Mouse (Mus musculus) kidney, postnatal 10 days (tissue): ENCODE measurements at regions not wholly inside any gene's neighbourhood (a gene's known extent, or its start where the extent isn't known, plus 50 kb on each side); places are given as distances from the start of the nearest gene placed in this dataset.

ENCODE experiments used
- DNase-seq: peaks from one replicate; pipeline ENCODE4 v3.0.0; 2021; ENCODE audit warnings: mixed read lengths

DNA sequence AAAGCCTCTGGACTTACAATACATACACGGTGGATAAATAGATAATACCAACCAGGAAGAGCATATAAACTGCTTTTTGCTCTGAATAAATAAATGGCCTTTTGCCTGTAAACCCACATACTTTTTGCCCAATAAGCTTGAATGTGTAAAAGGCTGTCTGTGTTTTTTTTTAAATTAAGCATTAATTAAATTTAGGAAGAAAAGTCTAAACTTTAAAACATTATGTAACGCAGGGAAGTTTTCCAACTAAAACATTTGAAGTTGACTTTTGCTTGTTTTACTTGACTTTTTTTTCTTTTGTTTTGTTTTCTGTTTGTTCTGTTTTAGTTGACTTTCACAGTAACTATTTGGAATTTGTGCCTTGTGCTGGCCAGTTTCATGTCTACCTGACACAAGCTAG, 60.7 kb upstream of the Gm47985 start:
- no peak for DNase-seq

DNA sequence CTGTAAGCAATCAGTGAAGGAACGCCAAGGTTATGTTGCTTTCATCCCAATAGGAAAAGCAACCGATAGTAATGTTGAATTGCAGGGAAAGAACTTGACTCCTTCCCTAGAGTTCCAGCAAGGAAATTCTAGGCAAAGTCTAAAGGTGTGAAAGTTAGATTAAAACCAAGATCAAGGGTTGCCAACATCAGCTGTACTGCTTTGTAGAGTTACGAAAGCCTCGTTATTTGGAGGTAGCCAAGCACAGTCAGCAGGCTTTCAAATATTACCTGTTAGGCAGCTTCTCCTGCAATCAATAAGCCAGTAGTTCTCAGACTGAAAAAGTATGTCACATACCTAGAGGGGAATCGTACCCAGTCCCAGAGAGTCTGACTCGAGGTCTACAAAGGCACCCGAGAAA, 58.4 kb upstream of the Gm47985 start:
- no peak for DNase-seq

DNA sequence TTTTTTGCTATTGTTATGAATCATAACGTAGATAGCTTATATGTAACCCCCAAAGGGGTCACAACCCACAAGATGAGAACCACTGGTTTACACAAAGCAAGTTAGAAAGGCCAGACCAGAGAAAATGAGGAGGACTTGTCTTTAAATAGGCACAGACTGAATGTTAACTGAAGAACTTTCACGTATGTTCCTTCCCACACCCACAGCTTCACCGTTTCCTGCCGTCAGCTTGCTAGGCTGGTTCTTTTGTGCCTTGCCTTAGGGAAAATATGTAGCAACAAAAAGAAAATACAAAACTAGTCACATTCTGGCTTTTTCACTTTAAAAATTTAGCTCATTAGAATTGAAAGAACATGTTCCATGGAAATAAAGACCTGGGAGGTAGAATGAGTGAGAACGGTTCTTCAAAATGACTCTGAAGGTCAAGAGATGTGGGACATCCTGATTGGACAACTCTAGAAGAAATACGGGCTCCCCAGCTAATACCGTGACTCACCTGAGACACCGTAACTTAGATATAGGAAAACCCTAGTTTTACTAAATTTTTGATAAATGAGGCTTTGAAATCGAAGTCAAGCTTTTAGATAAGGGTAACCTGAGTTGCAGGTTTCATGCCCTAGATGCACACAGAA, 57.2 kb upstream of the Gm47985 start:
- DNase-seq, result no peak

DNA sequence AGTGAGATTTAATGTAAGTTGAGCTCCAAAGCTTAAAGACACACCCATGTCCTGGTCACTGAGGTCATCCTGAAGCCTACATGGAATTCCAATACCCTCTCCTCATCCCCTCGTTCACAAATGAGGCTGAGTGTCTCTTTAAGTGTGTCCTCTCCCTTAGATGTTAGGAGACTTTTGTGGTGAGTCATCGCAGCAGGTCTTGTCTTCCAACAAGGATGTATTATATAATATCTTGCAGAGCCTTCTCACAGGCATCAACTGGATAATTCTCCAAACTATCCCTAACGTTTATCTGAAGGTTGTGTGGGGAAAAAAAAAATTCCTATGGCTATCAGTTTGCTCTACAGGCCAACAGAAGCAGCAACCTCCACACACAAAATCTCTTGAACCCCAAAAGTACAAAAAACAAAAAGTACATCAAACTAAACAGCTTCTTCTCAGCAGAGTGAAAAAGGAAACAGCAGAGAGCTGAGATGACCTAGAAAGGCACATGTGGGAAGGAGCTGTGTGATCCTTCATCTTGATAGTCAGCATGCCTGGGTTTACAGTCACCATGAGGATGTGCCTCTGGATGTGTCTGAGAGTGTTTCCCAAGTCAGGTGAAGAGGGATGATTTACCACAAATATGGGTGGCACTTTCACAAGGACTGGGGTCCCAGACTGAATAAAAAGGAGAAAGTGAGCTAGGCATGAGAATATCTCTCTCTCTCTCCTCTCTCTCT, 56.4 kb upstream of the Gm47985 start:
- no peak for DNase-seq

DNA sequence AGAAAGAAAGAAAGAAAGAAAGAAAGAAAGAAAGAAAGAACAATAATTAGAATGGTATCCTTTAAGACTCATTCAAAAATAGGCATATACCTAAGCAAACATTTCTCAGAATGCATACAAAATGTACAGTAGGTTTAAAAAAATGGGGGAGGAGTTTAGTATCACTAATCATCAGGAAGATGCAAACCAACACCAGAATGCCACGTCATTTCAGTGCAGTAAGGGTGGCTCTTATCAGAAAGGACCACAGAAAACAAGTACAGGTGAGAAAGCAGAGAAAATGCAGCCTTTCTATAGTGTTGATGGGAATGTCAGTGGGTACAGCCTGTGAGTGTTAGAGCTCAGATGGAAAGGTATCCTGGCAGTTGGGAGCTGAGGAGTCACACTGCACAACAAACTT, 55.6 kb upstream of the Gm47985 start:
- DNase-seq, result no peak

DNA sequence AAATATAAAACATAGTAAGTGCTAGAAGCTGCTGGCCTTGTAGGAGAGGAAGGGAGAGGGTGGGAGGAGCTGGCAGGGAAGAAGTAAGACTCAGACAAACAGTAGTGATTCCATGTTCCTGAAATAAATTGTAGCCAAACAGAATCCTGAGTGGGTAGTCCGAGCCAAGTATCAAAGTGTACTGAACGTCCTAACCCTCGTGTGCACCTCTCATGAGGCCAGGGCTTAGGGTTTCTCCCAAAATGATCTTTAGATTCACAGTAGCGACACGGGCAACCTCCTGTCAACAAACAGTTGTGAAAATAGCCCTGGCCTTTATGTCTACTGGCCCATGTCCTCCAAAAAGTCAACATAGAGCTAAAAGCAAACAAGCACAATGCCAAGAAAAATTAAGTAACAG, 54.3 kb upstream of the Gm47985 start:
- no peak for DNase-seq

DNA sequence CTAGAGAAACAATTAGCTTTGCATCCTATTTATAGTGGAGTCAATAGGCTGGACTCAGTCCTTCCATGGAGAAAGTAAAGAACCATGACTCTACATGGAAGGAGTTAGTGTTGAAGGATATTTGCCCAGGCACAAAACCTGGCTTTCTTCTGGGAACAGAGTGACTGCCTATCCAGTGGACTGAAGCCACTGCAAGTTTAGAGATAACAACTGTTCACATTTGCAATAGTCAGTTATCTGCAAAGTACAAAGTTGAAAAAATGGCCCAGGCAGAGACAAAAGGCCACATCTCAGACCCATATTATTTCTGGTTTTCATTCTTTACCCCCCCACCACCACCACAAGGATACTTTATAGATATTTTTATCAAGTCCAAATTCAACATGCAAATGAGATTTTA, 53.4 kb upstream of the Gm47985 start:
- no peak for DNase-seq

DNA sequence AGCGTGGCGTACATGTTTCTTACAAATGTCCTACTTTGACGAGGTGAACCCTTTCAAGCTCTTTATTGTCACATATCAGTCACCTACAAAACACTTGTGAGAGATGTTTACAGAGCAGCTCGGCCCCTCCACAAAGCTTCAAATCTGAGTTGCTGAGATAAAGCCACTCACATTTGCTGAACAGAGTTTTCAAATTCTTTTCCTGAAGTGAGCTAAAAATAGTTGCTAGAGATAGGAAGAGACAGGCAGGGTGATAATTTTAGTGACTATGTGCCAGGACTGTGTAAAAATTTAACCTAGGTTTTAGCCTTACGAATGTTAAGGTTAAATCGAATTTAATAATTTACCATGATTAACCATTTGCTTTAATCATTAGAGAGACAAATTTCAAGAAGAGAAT, 52.3 kb upstream of the Gm47985 start:
- DNase-seq, result no peak

DNA sequence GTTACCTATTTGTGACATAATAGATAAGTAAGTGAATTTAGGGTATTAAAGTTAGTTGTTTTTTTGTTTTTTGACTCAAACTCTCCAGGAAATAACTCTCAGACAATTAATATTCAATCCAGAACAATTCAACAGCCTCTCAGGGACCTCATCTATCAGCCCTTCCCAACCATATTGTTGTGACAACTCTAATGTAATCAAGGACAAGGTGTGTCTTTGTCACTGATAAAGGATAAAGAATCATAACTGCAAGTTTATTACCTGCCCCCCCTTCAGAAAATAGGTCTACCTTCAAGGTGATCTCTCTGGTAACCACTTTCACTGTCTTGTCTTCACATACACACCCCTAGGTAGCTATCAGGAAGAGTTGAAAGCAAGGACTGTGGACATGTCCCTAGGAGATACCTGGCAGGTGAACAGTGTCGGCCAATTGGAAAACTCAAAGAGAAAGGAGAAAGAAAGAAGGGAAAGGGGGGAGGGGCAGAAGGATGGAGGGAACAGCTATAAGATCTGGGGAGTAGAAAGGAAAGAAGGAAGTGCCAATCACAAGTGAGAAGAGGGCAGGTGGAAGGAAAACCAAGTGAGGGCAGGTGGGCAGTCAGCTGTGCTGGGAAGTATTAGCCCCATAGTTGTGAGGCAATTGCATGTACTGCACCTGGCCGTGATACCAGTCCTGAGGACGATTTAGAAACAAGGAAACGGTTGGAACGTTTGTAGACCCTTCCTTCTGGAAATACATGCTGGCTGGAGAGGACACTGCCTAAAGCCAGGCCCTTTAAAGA, 51.3 kb upstream of the Gm47985 start:
- DNase-seq, result no peak

DNA sequence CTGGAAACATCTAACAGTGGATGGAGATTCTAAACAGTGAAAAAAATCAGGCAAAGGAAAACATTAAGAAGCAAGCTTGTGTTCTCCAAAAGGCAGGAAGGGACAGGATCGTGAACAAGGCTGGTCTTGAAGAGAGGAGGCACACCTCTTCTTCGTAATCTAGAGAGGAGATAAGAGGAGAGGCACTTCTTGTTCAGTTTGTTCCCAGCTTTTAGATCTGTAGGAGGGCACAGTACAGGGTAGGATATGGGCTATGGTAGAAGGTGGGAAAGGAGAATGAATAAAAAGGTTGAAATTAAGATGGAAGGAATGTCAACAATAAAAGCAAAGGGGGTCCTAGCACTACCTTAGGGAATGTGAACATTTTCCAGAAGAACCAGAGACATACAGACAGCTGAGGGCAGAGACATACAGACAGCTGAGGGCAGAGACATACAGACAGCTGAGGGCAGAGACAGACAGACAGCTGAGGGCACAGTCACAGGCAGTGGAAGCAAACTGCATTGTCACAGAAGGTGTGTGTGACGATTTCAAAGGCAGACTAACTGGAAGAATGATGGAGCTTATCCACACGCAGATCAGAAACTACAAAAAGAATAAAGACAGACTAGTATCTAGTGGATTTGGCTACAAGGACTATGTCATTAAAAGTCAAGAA, 50.6 kb upstream of the Gm47985 start:
- no peak for DNase-seq
